Mouse (Mus musculus) testis, adult 2 months (tissue): ENCODE results near the gene Lrrc8b.

Experiments used
- CTCF ChIP-seq: fragments of 200-500 bp; IDR thresholded peaks from 2 replicates; pipeline ENCODE4 v1.5.1; 2012; ENCODE audit warnings: low read depth, mild to moderate bottlenecking, inconsistent platforms, low read length, moderate library complexity; ENCODE audit not compliant: control insufficient read depth, insufficient read depth, insufficient replicate concordance
- POLR2A ChIP-seq: fragments of 200-500 bp; IDR thresholded peaks from 2 replicates; pipeline ENCODE4 v1.6.1; 2012; ENCODE audit warnings: low read depth, mild to moderate bottlenecking, inconsistent platforms, low read length, moderate library complexity; ENCODE audit not compliant: control insufficient read depth

- TF ChIP-seq CTCF (no peak), POLR2A (no peak)
Measured at GRCm38 (mm10) chr5:105526107-105526645, 110.6 kb downstream of the Lrrc8b start.
